Mouse (Mus musculus) lung, postnatal 10 days (tissue): Measurements from ENCODE around the gene D930048N14Rik.
"Not testable (repeated sequence)": the region's sequence is repeated elsewhere in the genome, so short reads cannot be mapped to it uniquely, and the experiment has no call there.

Experiments
- DNase-seq: peaks from one replicate; pipeline ENCODE4 v3.0.0; 2021

D930048N14Rik gene

GRCm38 (mm10) chr11:51629651-51630314, 21.0 kb upstream of the D930048N14Rik start:
- no peak for DNase-seq

DNA sequence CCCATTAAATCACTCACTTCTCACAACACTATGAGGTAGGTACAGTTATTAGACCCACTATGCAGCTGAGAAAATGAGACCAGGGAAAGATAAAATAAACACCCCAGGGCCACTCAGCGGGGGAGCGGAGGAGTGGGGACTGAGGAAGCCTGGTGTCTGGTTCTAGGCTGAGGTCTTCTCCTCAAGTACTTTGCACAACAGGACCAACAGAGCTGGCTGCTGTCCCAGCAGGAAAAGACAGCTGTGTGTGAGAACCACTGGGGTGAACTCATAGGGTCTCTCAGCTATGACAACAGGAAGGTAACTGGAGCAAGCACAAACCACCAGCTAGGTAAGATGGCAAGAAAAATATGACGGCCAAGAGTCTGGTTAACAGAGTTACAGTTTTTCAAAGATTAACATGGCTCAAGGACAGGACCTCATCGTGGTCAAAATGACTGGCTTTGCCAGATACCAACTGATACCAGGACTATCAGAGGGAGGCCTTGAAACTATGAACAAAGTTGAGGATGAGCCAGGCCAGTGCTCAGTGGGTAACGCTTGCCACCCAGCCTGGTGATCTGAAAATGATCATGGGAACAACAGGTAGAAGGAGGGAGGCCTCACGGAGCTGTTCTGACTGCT, 18.5 kb upstream of the D930048N14Rik start:
- DNase-seq: no peak

DNA sequence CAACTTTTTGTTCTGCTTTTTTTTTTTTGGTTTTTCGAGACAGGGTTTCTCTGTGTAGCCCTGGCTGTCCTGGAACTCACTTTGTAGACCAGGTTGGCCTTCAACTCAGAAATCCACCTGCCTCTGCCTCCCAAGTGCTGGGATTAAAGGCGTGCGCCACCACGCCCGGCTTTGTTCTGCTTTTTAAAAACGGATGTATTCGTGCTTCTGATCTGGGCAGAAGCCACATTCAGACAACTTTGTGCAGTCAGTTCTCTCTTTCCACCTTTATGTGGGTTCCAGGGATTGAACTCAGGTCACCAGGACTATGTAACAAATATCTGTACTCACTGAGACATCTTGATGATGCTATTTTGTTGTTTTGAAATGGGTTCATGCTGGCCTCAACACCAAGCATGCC, 17.6 kb upstream of the D930048N14Rik start:
- DNase-seq: not testable (repeated sequence)

DNA sequence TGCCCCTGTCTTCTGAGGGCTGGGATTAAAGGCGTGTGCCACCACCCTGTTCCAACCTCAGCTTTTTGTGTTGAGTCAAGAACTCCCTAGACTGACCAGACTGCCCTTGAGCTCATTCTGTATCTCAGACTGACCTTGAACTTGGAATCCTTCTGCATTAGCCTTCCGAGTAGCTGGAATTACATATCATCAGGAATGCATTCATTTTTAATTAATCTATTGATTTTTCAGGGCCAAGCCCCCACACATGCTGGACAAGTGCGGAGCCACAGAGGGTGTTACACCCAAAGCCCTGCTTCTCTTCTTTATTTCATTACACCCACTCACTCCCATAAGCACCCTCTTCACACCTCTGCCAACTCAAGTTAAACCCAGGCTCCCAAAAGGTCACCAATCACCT, 17.0 kb upstream of the D930048N14Rik start:
- no peak for DNase-seq

DNA sequence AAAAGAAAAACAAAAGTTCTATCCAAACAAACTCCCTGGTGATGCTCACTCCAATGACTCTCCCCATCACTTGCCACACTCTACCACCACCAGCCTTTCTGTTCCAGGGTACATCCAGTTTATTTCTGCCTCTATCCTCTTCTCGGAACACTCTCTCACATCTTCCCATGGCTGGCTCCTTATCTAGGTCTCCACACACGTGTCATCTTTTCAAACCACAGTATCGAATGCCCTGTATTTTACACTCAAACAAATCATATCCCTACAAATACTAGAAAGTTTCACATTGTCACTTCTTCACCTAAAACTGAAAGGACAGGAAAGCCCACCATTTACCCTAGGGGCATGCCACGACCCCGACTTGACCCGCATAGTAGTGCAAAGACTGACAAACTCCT, 15.6 kb upstream of the D930048N14Rik start:
- DNase-seq: no peak

DNA sequence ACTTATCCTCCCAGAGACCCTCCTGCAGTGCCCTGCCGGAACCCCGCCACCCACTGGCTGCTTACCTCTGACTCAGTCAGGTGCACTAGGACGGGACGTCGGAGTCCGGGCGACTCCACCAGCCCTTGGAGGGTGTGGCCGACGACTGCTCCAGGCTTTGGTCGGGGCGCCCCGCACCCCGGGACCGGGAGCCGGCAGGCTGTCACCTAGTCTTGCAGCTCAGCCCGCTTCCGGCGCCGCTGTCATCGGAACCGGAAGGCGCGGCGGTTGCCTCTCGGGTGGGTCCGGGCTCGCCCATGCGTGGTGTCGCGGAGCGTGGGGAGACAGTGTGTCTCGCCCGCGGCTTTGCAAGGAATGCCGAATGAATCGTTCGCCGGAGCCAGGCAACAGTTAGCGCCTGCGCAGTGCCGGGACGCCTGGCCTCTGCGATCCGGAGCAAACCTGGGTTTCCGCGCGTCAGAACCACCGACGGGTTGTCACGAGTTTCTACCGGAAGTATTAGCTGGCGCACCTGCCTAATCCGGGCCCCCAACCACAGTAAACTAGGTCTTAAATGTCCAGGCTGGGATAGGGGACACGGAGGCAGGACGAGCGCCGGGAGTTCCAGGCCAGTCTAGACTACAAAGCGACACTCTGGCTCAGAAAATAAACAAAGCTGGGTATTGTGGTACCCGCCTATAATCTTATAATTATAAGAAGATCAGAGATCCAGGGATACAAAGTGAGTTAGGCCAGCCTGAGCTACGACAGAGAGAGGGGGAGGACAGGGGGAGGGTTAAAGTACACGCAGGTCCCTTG, 15.0 kb upstream of the D930048N14Rik start, which contains the start of gene Rmnd5b:
Gene Rmnd5b (minus strand): TSS at position 372 of the 798 bp plus-strand sequence.
- peak; percentile 93 for DNase-seq

DNA sequence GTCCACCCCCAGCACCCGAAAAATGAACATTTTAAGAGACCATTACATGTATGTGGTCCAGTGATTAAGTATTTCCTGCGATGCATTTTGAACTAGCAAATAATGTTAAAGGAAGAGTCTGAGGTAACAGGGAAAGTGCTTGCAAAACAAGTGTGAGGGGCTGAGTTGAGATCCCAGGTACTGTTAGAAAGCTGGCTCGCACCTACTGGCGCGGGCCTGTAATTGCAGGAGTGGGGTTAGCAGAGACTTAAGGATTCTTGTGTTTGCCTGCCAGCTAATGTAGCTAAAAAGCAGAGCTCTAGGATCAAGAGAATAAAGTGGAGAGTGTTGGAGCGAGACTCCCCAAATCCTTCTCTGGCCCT, 14.4 kb upstream of the D930048N14Rik start:
- peak; percentile 78 for DNase-seq

GRCm38 (mm10) chr11:51637971-51638414, 12.8 kb upstream of the D930048N14Rik start:
- peak; percentile 74 for DNase-seq

- DNase-seq: no peak
Measured at GRCm38 (mm10) chr11:51638497-51638896, 12.3 kb upstream of the D930048N14Rik start.

DNA sequence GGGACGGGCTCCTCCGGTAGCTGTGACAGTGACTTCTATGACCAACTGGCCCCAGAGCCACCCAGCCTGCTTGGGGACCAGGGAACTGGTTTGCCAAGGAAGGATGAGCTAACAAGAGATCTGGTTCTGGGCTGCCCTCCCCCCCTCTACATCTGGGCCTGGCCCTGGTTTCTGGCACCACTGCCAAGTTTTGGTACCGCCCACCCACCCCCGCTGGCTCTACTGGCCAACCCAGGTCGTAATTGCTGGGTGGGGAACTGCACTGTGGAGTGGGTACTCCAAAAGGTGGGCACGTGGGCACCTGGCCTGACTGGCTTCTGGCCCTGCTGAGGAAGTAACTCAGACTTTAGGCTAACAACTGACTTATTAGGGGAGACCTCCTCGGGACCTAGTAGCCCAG, 10.0 kb upstream of the D930048N14Rik start:
- peak; percentile 71 for DNase-seq

- DNase-seq: no peak
Measured at GRCm38 (mm10) chr11:51643202-51643601, 7.6 kb upstream of the D930048N14Rik start.

GRCm38 (mm10) chr11:51643761-51644160, 7.0 kb upstream of the D930048N14Rik start:
- DNase-seq: no peak

GRCm38 (mm10) chr11:51644217-51644616, 6.5 kb upstream of the D930048N14Rik start:
- DNase-seq: no peak

DNA sequence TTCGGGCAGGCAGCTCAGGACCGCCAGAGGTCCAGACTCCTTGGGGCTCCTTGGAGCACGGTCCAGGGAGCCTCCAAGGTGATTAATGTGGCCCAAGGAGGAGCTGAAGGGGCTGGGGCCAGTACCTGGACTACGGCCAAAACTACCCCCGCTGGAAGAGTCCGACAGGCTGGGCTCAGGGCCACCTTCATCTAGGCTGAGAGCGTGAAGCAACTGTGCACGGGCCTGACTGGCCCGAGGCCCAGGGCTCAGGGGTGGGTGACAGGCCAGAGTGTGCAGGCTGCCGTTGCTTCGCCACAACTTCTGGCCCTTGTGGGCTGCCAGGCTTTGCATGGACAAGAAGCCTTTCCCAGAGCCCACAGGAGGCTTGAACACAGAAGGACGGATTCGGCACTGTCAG, 5.5 kb upstream of the D930048N14Rik start:
- peak; percentile 55 for DNase-seq

DNA sequence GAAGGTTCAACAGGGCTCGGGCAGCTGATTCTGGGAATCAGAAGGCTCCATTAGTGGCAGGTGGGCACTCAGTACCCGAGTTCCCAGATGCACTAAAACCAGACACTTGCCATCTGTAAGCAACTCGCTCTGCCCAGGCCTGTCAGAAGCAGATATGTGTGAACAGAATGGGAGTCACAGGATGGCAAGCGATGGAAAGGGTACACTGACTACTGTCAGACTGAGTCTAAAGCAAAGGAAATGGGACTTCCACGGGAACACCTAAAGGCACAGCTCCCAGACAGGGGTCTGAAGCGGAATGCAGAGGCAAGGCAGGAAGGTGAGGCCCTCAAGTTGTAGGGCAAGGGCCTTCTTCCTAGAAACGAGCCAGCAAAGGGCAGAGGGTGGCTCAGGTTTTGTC, 4.5 kb upstream of the D930048N14Rik start:
- DNase-seq: no peak

GRCm38 (mm10) chr11:51646751-51647667, 3.7 kb upstream of the D930048N14Rik start:
- DNase-seq: peak; percentile 80

- peak; percentile 71 for DNase-seq
Measured at GRCm38 (mm10) chr11:51648566-51648965, 2.2 kb upstream of the D930048N14Rik start.

DNA sequence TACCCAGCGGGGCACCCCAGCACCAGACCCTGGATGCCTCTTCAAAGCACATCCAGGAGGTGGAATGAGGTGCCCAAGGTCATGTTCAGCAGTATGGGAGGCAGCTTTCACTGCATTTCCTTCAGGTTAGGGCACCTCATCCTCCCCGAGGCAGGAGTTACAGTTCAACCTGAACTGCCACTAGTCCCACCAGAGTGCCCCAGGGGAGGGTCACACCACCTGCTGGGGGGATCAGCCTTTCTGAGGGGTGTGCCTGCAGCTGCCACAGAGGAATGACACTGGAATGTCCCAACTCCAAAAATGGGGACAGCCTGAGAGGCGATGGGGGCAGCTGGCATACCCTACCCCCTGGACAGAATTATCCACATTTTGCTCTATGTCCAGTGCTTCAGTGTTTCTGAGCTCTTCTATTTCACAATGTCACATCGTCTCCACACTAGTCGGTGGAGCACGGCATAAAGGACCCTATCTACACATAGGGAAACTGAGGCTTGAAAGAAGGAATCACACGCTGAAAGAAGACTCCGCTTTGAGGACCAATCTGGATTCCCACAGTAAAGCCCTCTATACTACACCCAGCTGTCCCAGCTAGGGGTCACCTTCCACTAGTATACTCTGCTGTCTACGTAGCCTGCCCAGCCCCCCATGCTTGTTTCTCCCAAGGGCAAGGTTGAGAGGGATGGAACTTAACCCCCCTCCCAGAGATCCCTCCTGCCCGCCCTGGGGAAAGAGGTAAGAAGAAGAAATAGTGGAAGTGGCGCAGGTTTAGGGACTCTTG, 1.5 kb upstream of the D930048N14Rik start:
- no peak for DNase-seq

DNA sequence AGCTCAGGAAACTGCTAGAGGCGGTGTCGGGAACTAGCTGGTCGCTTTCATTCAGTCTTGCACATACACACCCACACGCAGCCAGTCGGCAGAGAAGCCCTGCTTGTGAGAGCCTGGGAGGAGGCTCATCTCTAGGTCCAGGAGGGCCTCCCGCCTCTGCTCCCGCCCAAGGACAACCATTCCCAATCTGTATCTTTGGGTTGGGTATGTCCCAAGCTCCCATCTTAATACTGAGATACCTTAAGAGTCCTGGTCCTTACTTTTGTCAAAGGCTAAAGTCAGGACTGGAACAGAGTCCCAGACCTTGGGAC, 910 bp upstream of the D930048N14Rik start:
- DNase-seq: no peak

GRCm38 (mm10) chr11:51650261-51650660, 493 bp upstream of the D930048N14Rik start:
- no peak for DNase-seq

DNA sequence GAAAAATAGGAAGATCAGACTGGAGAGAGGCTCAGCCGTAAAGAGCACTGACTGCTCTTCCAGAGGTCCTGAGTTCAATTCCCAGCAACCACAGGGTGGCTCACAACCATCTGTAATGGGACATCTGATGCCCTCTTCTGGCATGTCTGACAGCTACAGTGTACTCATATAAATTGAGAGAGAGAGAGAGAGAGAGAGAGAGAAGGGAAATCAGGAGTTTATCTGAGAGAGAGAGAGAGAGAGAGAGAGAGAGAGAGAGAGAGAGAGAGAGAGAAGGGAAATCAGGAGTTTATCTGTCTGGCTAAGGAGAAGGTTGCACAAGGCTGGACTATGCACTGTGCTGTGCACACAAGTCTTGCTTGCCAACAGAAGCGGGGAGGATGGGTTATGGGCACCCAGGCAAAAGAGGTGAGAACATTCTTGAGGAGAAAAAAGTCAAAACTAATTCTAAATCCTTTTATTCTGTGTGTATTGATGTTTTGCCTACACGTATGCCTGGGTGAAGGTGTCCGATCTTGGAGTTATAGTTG, 2.2 kb downstream of the D930048N14Rik start:
- DNase-seq: no peak

GRCm38 (mm10) chr11:51653736-51654135, 3.0 kb downstream of the D930048N14Rik start:
- DNase-seq: no peak
